In the genomic region with DNA sequence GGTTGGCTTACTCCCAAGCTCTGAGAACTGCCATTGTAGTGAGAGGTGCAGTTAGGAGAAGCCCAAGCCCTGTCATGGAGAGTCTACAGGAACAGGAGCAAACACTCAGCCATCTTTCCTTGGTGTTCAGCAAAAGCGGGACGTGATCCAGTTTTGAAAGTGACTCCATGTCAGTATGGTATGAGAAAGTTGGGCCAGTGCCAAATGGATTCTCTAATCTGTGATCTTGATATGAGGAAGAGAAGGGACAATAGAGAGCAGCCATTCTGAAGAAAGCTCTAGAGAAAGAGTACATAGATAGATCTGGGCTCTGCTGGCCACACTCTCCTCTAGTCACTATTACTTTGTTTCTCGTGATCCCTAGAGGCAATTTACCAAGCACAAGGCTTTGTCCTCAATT, we compare ENCODE assay signal across 24 mouse cellular contexts.
DNase-seq lines count a peak whose midpoint lies in the region; ATAC-seq and TF ChIP-seq lines count a peak whose summit lies in the region.
"Had no signal": no experiment of that assay in that cellular context is flagged by ENCODE, and none has a peak within 500 bp of the region (broad histone marks: within the 10 kb centered on the region; RNA-seq: fewer than 3 reads in every experiment).

No protein-coding gene starts in this region.

- TF ChIP-seq EP300 in MEL (IDR thresholded peaks at IDR 0.05; ENCODE audit: low read depth in 1 of 2, low read length in 2 of 2) = no peak; a peak in 1 of 4 replicates
- no peak for TF ChIP-seq EP300 in lung, postnatal 0 days (IDR thresholded peaks at IDR 0.05)

- no peak overlapping the region for H3K4me3 ChIP-seq in MEL (ENCODE audit: control insufficient read depth in 1 of 2, insufficient read depth in 1 of 2, low read depth in 2 of 2, low read length in 2 of 2)
- H3K4me3 ChIP-seq in lung, postnatal 0 days (ENCODE audit: low read depth, low read length) = no peak overlapping the region
- H3K4me3 ChIP-seq: embryonic facial prominence, embryonic 13.5 days; forebrain, embryonic 10.5 days; heart, adult 2 months; heart, embryonic 13.5 days; limb, embryonic 13.5 days; liver, embryonic 12.5 days had no signal

- peak; percentile 17 to 23 for DNase-seq in cerebellum, postnatal 25 days
- DNase-seq in left cerebral cortex, postnatal 4 days = peak; percentile 22
- no peak for DNase-seq in left cerebral cortex, postnatal 36 days (ENCODE audit: low spot score in 2 of 2)
- DNase-seq in MEL (ENCODE audit: low read depth, low spot score) = peak; percentile 49
- DNase-seq in NIH3T3 (ENCODE audit: low read depth) = peak; percentile 8
- no peak for DNase-seq in lung, postnatal 0 days (ENCODE audit: low spot score)
- DNase-seq: adrenal gland, adult 8-10 months; heart, adult 2 months; heart, postnatal 10 days; liver, postnatal 0 days; lung, postnatal 10 days; midbrain, embryonic 14.5 days; thymus, adult 2 months; thymus, postnatal 4 days had no signal

- no peak for TF ChIP-seq RAD21 in MEL (IDR thresholded peaks at IDR 0.05; ENCODE audit: low read depth, low read length)

- no peaks in the 10 kb centered on the region for H3K27me3 ChIP-seq in MEL (ENCODE audit: control insufficient read depth in 1 of 2, insufficient read depth in 2 of 2, low read length in 2 of 2)
- H3K27me3 ChIP-seq in lung, postnatal 0 days (replicated peaks; ENCODE audit: insufficient read depth, low read length) = no peaks in the 10 kb centered on the region
- H3K27me3 ChIP-seq: embryonic facial prominence, embryonic 13.5 days; heart, embryonic 13.5 days; limb, embryonic 13.5 days; liver, embryonic 12.5 days had no signal

- H3K4me2 ChIP-seq in lung, postnatal 0 days (replicated peaks; ENCODE audit: low read depth, low read length) = no peak overlapping the region
- H3K4me2 ChIP-seq: embryonic facial prominence, embryonic 13.5 days; heart, embryonic 13.5 days; hindbrain, embryonic 14.5 days; limb, embryonic 13.5 days; liver, embryonic 12.5 days had no signal

- no peak for TF ChIP-seq POLR2A in MEL (IDR thresholded peaks at IDR 0.05; ENCODE audit: control insufficient read depth in 1 of 2, insufficient read depth in 1 of 2, low read depth in 1 of 2, low read length in 2 of 2, poor library complexity in 1 of 2)

- intact Hi-C loops in left cerebral cortex, postnatal 4 days (cut with DNase I) = no loop called here
- intact Hi-C loops in left cerebral cortex, postnatal 36 days (cut with DNase I) = loop anchor here (10.0 kb wide), 1 partner anchor 243 kb away; no protein-coding TSS in a partner anchor

- peaks cover 32 to 40% of the 10 kb centered on the region in 2 experiments for H3K4me1 ChIP-seq in MEL (ENCODE audit: control insufficient read depth in 1 of 2, insufficient read depth in 2 of 2, low read length in 2 of 2)
- H3K4me1 ChIP-seq in lung, postnatal 0 days (ENCODE audit: insufficient read depth, low read depth, low read length) = no peaks in the 10 kb centered on the region
- H3K4me1 ChIP-seq: limb, embryonic 13.5 days had no signal

- TF ChIP-seq CTCF in MEL (IDR thresholded peaks at IDR 0.05 in 2 of 3, conservative IDR thresholded peaks at IDR 0.05 in 1 of 3; ENCODE audit: control insufficient read depth in 1 of 3, insufficient read depth in 1 of 3, low read depth in 2 of 3, low read length in 3 of 3, poor library complexity in 1 of 3, severe bottlenecking in 1 of 3) = no peak
- no peak for TF ChIP-seq CTCF in lung, postnatal 0 days (IDR thresholded peaks at IDR 0.05)

- WGBS in lung, postnatal 0 days = 78% methylated on average over 3 of the region's 3 CpGs

- ATAC-seq in cerebellum, adult (ENCODE audit: insufficient number of reproducible peaks, low FRiP score, low TSS enrichment) = no peak
- ATAC-seq in lung, postnatal 0 days = no peak
- ATAC-seq: CD4-positive, CD25-positive, alpha-beta regulatory T cell, adult 4 months; forebrain, embryonic 16.5 days; intestine, postnatal 0 days; liver, embryonic 12.5 days; liver, postnatal 0 days had no signal

- H3K9me3 ChIP-seq in MEL (replicated peaks; ENCODE audit: insufficient read depth, low read length) = no peaks in the 10 kb centered on the region
- no peaks in the 10 kb centered on the region for H3K9me3 ChIP-seq in lung, postnatal 0 days (ENCODE audit: low read length)
- H3K9me3 ChIP-seq: embryonic facial prominence, embryonic 13.5 days; forebrain, embryonic 10.5 days; heart, embryonic 13.5 days; limb, embryonic 13.5 days; liver, embryonic 12.5 days had no signal

- H3K79me2 ChIP-seq in MEL (ENCODE audit: control insufficient read depth, insufficient read depth, low read length, poor library complexity) = no peaks in the 10 kb centered on the region

- H3K27ac ChIP-seq in MEL (ENCODE audit: control insufficient read depth, low read depth, low read length) = peak overlapping the region; percentile 76
- no peak overlapping the region for H3K27ac ChIP-seq in lung, postnatal 0 days (ENCODE audit: low read length)
- H3K27ac ChIP-seq: embryonic facial prominence, embryonic 13.5 days; forebrain, embryonic 10.5 days; heart, adult 2 months; heart, embryonic 13.5 days; hindbrain, embryonic 14.5 days; limb, embryonic 13.5 days; liver, embryonic 12.5 days had no signal

- H3K9ac ChIP-seq in MEL (ENCODE audit: control insufficient read depth, low read depth, low read length, poor library complexity, severe bottlenecking) = no peak overlapping the region; the same call in 1 of the 2 replicates
- no peak overlapping the region for H3K9ac ChIP-seq in lung, postnatal 0 days (replicated peaks; ENCODE audit: low read depth)
- H3K9ac ChIP-seq: embryonic facial prominence, embryonic 13.5 days; heart, embryonic 13.5 days; hindbrain, embryonic 14.5 days; limb, embryonic 13.5 days; liver, embryonic 12.5 days; liver, postnatal 0 days had no signal

- H3K36me3 ChIP-seq in MEL (ENCODE audit: control insufficient read depth in 1 of 2, insufficient read depth in 2 of 2, low read length in 2 of 2) = peaks cover 0 to 39% of the 10 kb centered on the region in 2 experiments; a peak in 2 of 4 replicates
- no peaks in the 10 kb centered on the region for H3K36me3 ChIP-seq in lung, postnatal 0 days (ENCODE audit: insufficient read depth, low read length)
- H3K36me3 ChIP-seq: embryonic facial prominence, embryonic 13.5 days; forebrain, embryonic 10.5 days; heart, embryonic 13.5 days; limb, embryonic 13.5 days; liver, embryonic 12.5 days had no signal

TF ChIP-seq in MEL, 35 proteins besides CTCF, POLR2A, EP300 and RAD21:
- TF ChIP-seq GATA1 (IDR thresholded peaks at IDR 0.05; ENCODE audit: low read depth, low read length) (peak; percentile 53; the same call in 1 of the 2 replicates), E2F4 (IDR thresholded peaks at IDR 0.05; ENCODE audit: borderline replicate concordance, low read depth, low read length) (no peak)
TF ChIP-seq in MEL: peak in this region for 1.

Comparison
In these comparisons a context has a peak if more than half of its experiments do, and no peak if none do; other contexts are left out.
1. DNase-seq: peak in cerebellum, postnatal 25 days (2 of 2), left cerebral cortex, postnatal 4 days (single experiment), MEL (single experiment) and NIH3T3 (single experiment); none in left cerebral cortex, postnatal 36 days (0 of 2) and lung, postnatal 0 days (single experiment).